Mouse (Mus musculus) hindbrain, embryonic 10.5 days (tissue): Measurements from ENCODE around the gene Zdhhc25. TPM values are rescaled to one million over a fixed set of nuclear protein-coding genes. Genes with fewer than 3 reads are reported as not detected.
A peak's percentile ranks its signal among the peaks of the same experiment; 100 is the strongest.

Experiments
- DNase-seq: peaks from one replicate; pipeline ENCODE4 v3.0.0-alpha.2; 2017; ENCODE audit warnings: low spot score
- H3K27ac ChIP-seq: fragments of 300-500 bp; sonication (generic); 2 replicates; pipeline ENCODE4 v1.5.1; 2016; ENCODE audit warnings: mild to moderate bottlenecking, moderate library complexity
- H3K27me3 ChIP-seq: fragments of 300-500 bp; sonication (generic); 2 replicates; pipeline ENCODE4 v1.6.1; 2016; ENCODE audit warnings: mild to moderate bottlenecking; ENCODE audit not compliant: poor library complexity, insufficient read depth, severe bottlenecking
- H3K36me3 ChIP-seq: fragments of 300-500 bp; sonication (generic); 2 replicates; pipeline ENCODE4 v1.6.1; 2016; ENCODE audit warnings: mild to moderate bottlenecking, moderate library complexity
- H3K4me1 ChIP-seq: fragments of 300-500 bp; sonication (generic); replicated peaks from 2 replicates; pipeline ENCODE4 v1.6.1; 2016; ENCODE audit warnings: mild to moderate bottlenecking
- H3K4me3 ChIP-seq: fragments of 300-500 bp; sonication (generic); 2 replicates; pipeline ENCODE4 v1.5.1; 2016; ENCODE audit warnings: mild to moderate bottlenecking, moderate library complexity
- H3K9me3 ChIP-seq: fragments of 300-500 bp; sonication (generic); 2 replicates; pipeline ENCODE4 v1.6.1; 2016; ENCODE audit warnings: mild to moderate bottlenecking, moderate library complexity
- WGBS: fragments of 180-500 bp; shearing (Covaris S2); methylation state at CpG from one replicate; pipeline ENCODE4 v1.1.7; 2016; 5-methylcytosine and 5-hydroxymethylcytosine counted together
- polyA plus RNA-seq: library from polyadenylated mRNA; unstranded; fragments of >200 nt; fragmentation: Nextera tagmentation; extraction: Ambion mirVana; gene quantifications from 2 replicates; pipeline ENCODE4 v1.2.1, GENCODE M21; 2016

Zdhhc25 gene
- not detected in 2 replicates for polyA plus RNA-seq

GRCm38 (mm10) chr15:88600002-88600401 is at the start of gene Zdhhc25:
Gene Zdhhc25, plus strand, starts transcription at chr15:88600302.
- H3K9me3 ChIP-seq: no peaks in the 10 kb centered on the region
- no peaks in the 10 kb centered on the region for H3K36me3 ChIP-seq
- no peaks in the 10 kb centered on the region for H3K4me1 ChIP-seq
- no peak for DNase-seq
- no peak within 1 kb of the TSS for H3K27ac ChIP-seq
- WGBS: 94% methylated on average over 4 of the region's 4 CpGs
- no peaks in the 10 kb centered on the region for H3K27me3 ChIP-seq
- no peak within 1 kb of the TSS for H3K4me3 ChIP-seq

GRCm38 (mm10) chr15:88552852-88553251 is 47.2 kb upstream of the Zdhhc25 start:
- no peaks in the 10 kb centered on the region for H3K9me3 ChIP-seq
- DNase-seq: no peak
- H3K27me3 ChIP-seq: no peaks in the 10 kb centered on the region; the same call in 1 of the 2 replicates
- whole genome bisulfite sequencing: 93% methylated on average over 9 of the region's 9 CpGs
- no peak overlapping the region for H3K4me3 ChIP-seq
- H3K27ac ChIP-seq: no peak overlapping the region
- no peaks in the 10 kb centered on the region for H3K4me1 ChIP-seq
- H3K36me3 ChIP-seq: no peaks in the 10 kb centered on the region

- Histone ChIP-seq H3K36me3 (no peaks in the 10 kb centered on the region), H3K4me1 (peaks cover 8% of the 10 kb centered on the region), H3K9me3 (no peaks in the 10 kb centered on the region), H3K27me3 (no peaks in the 10 kb centered on the region; the same call in 1 of the 2 replicates), H3K4me3 (no peak overlapping the region), H3K27ac (no peak overlapping the region)
- 21% methylated on average over 8 of the region's 8 CpGs for WGBS
- DNase-seq: peak; percentile 37
Observed at GRCm38 (mm10) chr15:88555476-88555875, 44.6 kb upstream of the Zdhhc25 start.

GRCm38 (mm10) chr15:88560637-88561036 is 39.5 kb upstream of the Zdhhc25 start:
- 55% methylated on average over 6 of the region's 6 CpGs for WGBS
- no peak for DNase-seq
- Histone ChIP-seq H3K4me3 (0 out of 2 replicates have a peak overlapping the region, but pooled peaks have one; percentile 31), H3K4me1 (peaks cover 21% of the 10 kb centered on the region), H3K27me3 (no peaks in the 10 kb centered on the region), H3K36me3 (no peaks in the 10 kb centered on the region), H3K9me3 (no peaks in the 10 kb centered on the region), H3K27ac (no peak overlapping the region)

GRCm38 (mm10) chr15:88561058-88561730 is 38.9 kb upstream of the Zdhhc25 start:
- Histone ChIP-seq H3K4me3 (peak overlapping the region; percentile 31), H3K27ac (no peak overlapping the region), H3K9me3 (no peaks in the 10 kb centered on the region), H3K27me3 (no peaks in the 10 kb centered on the region), H3K36me3 (no peaks in the 10 kb centered on the region), H3K4me1 (peaks cover 21% of the 10 kb centered on the region)
- whole genome bisulfite sequencing: 6% methylated on average over 22 of the region's 22 CpGs
- DNase-seq: peak; percentile 64

GRCm38 (mm10) chr15:88565307-88565706 is 34.8 kb upstream of the Zdhhc25 start:
- DNase-seq: no peak
- 89% methylated on average over 9 of the region's 9 CpGs for WGBS

GRCm38 (mm10) chr15:88565806-88566205 is 34.3 kb upstream of the Zdhhc25 start:
- Histone ChIP-seq H3K27ac (no peak overlapping the region), H3K27me3 (no peaks in the 10 kb centered on the region)
- WGBS: 81% methylated on average over 4 of the region's 4 CpGs

More at GRCm38 (mm10) chr15:88565307-88565706, 34.8 kb upstream of the Zdhhc25 start:
- Histone ChIP-seq H3K36me3 (no peaks in the 10 kb centered on the region), H3K27me3 (no peaks in the 10 kb centered on the region), H3K9me3 (no peaks in the 10 kb centered on the region), H3K4me1 (peaks cover 15% of the 10 kb centered on the region), H3K4me3 (no peak overlapping the region), H3K27ac (no peak overlapping the region)

GRCm38 (mm10) chr15:88570697-88571096 is 29.4 kb upstream of the Zdhhc25 start:
- Histone ChIP-seq H3K36me3 (no peaks in the 10 kb centered on the region), H3K27me3 (no peaks in the 10 kb centered on the region), H3K4me1 (no peaks in the 10 kb centered on the region), H3K9me3 (no peaks in the 10 kb centered on the region), H3K27ac (no peak overlapping the region), H3K4me3 (no peak overlapping the region)
- 73% methylated on average over 17 of the region's 17 CpGs for WGBS
- DNase-seq: no peak

More at GRCm38 (mm10) chr15:88565806-88566205, 34.3 kb upstream of the Zdhhc25 start:
- Histone ChIP-seq H3K4me1 (peaks cover 10% of the 10 kb centered on the region), H3K4me3 (no peak overlapping the region), H3K36me3 (no peaks in the 10 kb centered on the region), H3K9me3 (no peaks in the 10 kb centered on the region)
- DNase-seq: no peak

GRCm38 (mm10) chr15:88579461-88579860 is 20.6 kb upstream of the Zdhhc25 start:
- Histone ChIP-seq H3K9me3 (no peaks in the 10 kb centered on the region), H3K36me3 (no peaks in the 10 kb centered on the region), H3K4me1 (no peaks in the 10 kb centered on the region), H3K27me3 (no peaks in the 10 kb centered on the region), H3K27ac (no peak overlapping the region), H3K4me3 (no peak overlapping the region)
- 89% methylated on average over 6 of the region's 6 CpGs for WGBS
- DNase-seq: no peak

- WGBS: 88% methylated on average over 3 of the region's 3 CpGs
Observed at GRCm38 (mm10) chr15:88602496-88602895, 2.4 kb downstream of the Zdhhc25 start.

GRCm38 (mm10) chr15:88603091-88603732 is 3.1 kb downstream of the Zdhhc25 start:
- no peaks in the 10 kb centered on the region for H3K27me3 ChIP-seq
- H3K36me3 ChIP-seq: no peaks in the 10 kb centered on the region
- no peak for DNase-seq
- H3K27ac ChIP-seq: no peak overlapping the region
- no peaks in the 10 kb centered on the region for H3K9me3 ChIP-seq
- WGBS: 81% methylated on average over 9 of the region's 9 CpGs
- H3K4me3 ChIP-seq: no peak overlapping the region
- H3K4me1 ChIP-seq: no peaks in the 10 kb centered on the region

More at GRCm38 (mm10) chr15:88602496-88602895, 2.4 kb downstream of the Zdhhc25 start:
- Histone ChIP-seq H3K27ac (no peak overlapping the region), H3K4me1 (no peaks in the 10 kb centered on the region), H3K9me3 (no peaks in the 10 kb centered on the region), H3K36me3 (no peaks in the 10 kb centered on the region), H3K27me3 (no peaks in the 10 kb centered on the region), H3K4me3 (no peak overlapping the region)
- DNase-seq: no peak

- Histone ChIP-seq H3K27ac (no peak overlapping the region), H3K27me3 (no peaks in the 10 kb centered on the region), H3K4me1 (no peaks in the 10 kb centered on the region), H3K4me3 (no peak overlapping the region), H3K9me3 (no peaks in the 10 kb centered on the region), H3K36me3 (no peaks in the 10 kb centered on the region)
- 77% methylated on average over 1 of the region's 1 CpGs for WGBS
- DNase-seq: no peak
Observed at GRCm38 (mm10) chr15:88603733-88604119, 3.6 kb downstream of the Zdhhc25 start.

- no peak for DNase-seq
- no peaks in the 10 kb centered on the region for H3K9me3 ChIP-seq
- no peaks in the 10 kb centered on the region for H3K36me3 ChIP-seq
- H3K27me3 ChIP-seq: no peaks in the 10 kb centered on the region
- WGBS: 83% methylated on average over 17 of the region's 17 CpGs
- no peaks in the 10 kb centered on the region for H3K4me1 ChIP-seq
- H3K4me3 ChIP-seq: no peak overlapping the region
- H3K27ac ChIP-seq: no peak overlapping the region
Observed at GRCm38 (mm10) chr15:88604669-88605414, 4.7 kb downstream of the Zdhhc25 start.
